Mouse (Mus musculus): ENCODE data around the gene Exoc6. TPM values are rescaled to one million over a fixed set of nuclear protein-coding genes. Genes with fewer than 3 reads are reported as not detected.
A peak's percentile ranks its signal among the peaks of the same experiment; 100 is the strongest.

Exoc6 gene
- polyA plus RNA-seq, 1 experiment from 2014 or later: 23.2 TPM

DNA sequence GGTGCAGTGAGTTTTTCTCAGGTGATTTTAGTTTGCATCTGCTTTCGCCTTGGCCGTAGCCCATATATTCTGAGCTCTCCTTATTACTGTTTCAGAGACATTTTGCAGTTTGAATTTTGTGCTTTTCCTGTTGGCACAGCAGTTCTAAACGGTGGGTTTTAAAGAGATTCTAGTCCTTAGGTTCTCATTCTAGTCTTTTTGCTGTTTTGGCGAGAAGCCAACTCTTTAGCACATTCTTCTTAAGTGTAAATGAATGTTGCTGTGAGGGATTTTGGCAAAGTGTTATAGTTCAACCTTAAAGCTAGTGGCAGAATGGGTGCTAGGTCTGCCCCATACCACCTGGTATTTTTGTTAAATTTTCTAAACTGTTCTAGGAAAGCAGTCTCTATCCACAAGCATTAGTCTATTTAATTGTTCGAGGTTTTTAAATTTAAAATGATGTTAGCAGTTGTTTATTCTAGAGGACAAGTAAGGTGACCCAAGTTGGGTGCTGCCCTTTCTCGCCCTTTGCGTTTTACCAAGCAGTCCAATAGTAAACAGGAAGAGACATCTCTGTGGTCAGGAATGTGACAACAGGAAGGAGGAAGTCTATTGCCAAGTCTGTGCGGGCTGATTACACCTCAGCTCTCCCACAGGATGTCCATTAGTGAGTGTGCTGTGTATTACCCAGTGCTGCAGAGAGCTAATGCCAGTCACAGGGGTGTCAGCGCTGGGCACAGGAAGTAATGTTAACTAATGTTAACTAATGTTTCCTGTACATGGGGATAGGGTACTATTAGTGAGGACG is 11.1 kb downstream of the Exoc6 start:
- Histone ChIP-seq H3K4me1 (ENCODE audit: control insufficient read depth, insufficient read depth, low read length) (peaks cover 9% of the 10 kb centered on the region), H3K9me3 (replicated peaks; ENCODE audit: control insufficient read depth, low read length) (no peaks in the 10 kb centered on the region), H3K36me3 (ENCODE audit: control insufficient read depth, insufficient read depth, low read length) (no peaks in the 10 kb centered on the region), H3K9ac (ENCODE audit: low read length) (no peak overlapping the region), H3K27me3 (replicated peaks; ENCODE audit: control insufficient read depth, insufficient read depth, low read length) (no peaks in the 10 kb centered on the region), H3K4me3 (ENCODE audit: low read depth, low read length) (no peak overlapping the region), H3K4me2 (ENCODE audit: low read length) (no peak overlapping the region), H3K27ac (ENCODE audit: low read depth, low read length) (no peak overlapping the region)
- WGBS: 66% methylated on average over 10 of the region's 10 CpGs
- DNase-seq (ENCODE audit: low spot score) (peak; percentile 66), ATAC-seq (no peak)

DNA sequence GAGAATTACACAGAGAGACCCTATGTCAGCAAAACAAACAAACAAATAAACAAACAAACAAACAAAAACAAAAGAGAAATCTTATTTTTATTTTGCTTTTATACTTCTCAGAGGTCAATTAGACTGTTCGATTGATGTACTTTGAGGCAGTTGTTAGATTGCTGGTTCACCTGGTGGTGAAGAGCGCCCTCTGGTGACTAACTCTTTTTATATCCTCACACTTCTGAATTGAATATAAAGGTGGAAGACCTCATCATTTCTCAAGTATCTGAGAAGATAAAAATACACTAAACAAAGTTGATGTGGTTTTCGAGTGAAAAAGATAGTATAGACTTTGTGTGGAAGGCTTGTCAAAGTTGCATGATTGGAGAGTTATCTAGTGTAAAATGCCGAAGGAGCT is 13.5 kb downstream of the Exoc6 start:
- WGBS: 26% methylated on average over 4 of the region's 4 CpGs
- Histone ChIP-seq H3K4me1 (ENCODE audit: control insufficient read depth, insufficient read depth, low read length) (peaks cover 9% of the 10 kb centered on the region), H3K36me3 (ENCODE audit: control insufficient read depth, insufficient read depth, low read length) (no peaks in the 10 kb centered on the region), H3K4me2 (ENCODE audit: low read length) (no peak overlapping the region), H3K27me3 (replicated peaks; ENCODE audit: control insufficient read depth, insufficient read depth, low read length) (no peaks in the 10 kb centered on the region), H3K9ac (ENCODE audit: low read length) (no peak overlapping the region), H3K9me3 (replicated peaks; ENCODE audit: control insufficient read depth, low read length) (no peaks in the 10 kb centered on the region), H3K4me3 (ENCODE audit: low read depth, low read length) (no peak overlapping the region), H3K27ac (ENCODE audit: low read depth, low read length) (no peak overlapping the region)
- DNase-seq (ENCODE audit: low spot score): peak; percentile 68
- no peak for ATAC-seq

DNA sequence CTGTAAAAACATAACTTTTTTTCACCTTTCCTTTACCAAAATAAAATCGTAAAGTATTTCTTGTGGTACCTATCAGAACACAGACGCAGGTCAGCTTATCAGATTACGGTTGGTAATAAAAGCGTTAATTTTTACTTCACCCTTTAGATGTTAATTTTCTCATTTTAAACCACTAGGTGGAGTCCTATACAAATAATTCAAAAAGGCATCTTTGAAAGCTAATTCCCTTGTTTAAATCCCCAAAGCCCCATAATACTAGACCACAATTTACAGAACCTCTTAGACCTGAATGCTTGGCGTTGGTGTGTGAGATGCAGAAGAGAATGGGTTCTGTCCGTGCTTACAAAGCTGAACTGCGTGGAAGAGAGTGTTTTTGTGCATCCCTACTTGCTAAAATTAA is 15.6 kb downstream of the Exoc6 start:
- WGBS: 44% methylated on average over 7 of the region's 7 CpGs
- no peaks in the 10 kb centered on the region for H3K9me3 ChIP-seq (replicated peaks; ENCODE audit: control insufficient read depth, low read length)
- no peak for ATAC-seq
- DNase-seq (ENCODE audit: low spot score): peak; percentile 78
- H3K27me3 ChIP-seq (replicated peaks; ENCODE audit: control insufficient read depth, insufficient read depth, low read length): no peaks in the 10 kb centered on the region
- no peak overlapping the region for H3K4me2 ChIP-seq (ENCODE audit: low read length)
- H3K36me3 ChIP-seq (ENCODE audit: control insufficient read depth, insufficient read depth, low read length): no peaks in the 10 kb centered on the region
- H3K4me1 ChIP-seq (ENCODE audit: control insufficient read depth, insufficient read depth, low read length): peaks cover 8% of the 10 kb centered on the region; the same call in 1 of the 2 replicates
- no peak overlapping the region for H3K27ac ChIP-seq (ENCODE audit: low read depth, low read length)
- no peak overlapping the region for H3K4me3 ChIP-seq (ENCODE audit: low read depth, low read length)
- H3K9ac ChIP-seq (ENCODE audit: low read length): no peak overlapping the region

DNA sequence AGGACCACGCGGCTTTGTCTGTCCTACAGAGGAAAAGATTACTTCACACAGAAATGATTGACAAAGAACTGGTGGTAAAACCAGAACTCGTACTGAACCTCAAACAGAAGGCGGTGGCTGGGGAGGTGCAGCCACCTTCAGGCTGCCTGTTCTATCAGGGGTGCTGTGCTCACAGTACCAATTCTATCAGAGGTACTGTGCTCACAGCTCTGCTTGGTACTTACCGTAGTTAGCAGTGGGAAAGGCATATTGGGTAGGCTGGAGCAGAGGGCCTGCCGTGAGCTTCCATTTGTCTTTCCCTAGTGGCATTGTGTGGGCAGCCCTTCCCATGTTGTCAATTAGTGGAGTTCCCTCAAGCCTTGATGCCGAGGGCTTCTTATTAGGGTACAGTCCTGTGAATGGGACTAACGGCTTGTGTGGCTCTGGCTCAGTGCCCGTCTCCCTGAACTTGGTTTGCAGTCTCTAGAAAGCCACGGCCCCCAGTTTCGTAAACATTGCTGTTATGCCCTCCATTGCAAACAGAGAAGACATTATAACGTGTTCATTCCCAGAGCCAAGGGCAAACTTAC is 19.1 kb downstream of the Exoc6 start:
- peak; percentile 67 for ATAC-seq
- Histone ChIP-seq H3K4me2 (ENCODE audit: low read length) (no peak overlapping the region), H3K27me3 (replicated peaks; ENCODE audit: control insufficient read depth, insufficient read depth, low read length) (no peaks in the 10 kb centered on the region), H3K9me3 (replicated peaks; ENCODE audit: control insufficient read depth, low read length) (no peaks in the 10 kb centered on the region), H3K4me3 (ENCODE audit: low read depth, low read length) (no peak overlapping the region), H3K36me3 (ENCODE audit: control insufficient read depth, insufficient read depth, low read length) (no peaks in the 10 kb centered on the region), H3K27ac (ENCODE audit: low read depth, low read length) (0 out of 2 replicates have a peak overlapping the region, but pooled peaks have one; percentile 14), H3K9ac (ENCODE audit: low read length) (no peak overlapping the region), H3K4me1 (ENCODE audit: control insufficient read depth, insufficient read depth, low read length) (0 out of 2 replicates have a peak, but pooled peaks cover 5% of the 10 kb centered on the region)
- 32% methylated on average over 12 of the region's 12 CpGs for WGBS
- DNase-seq (ENCODE audit: low spot score): peak; percentile 69

DNA sequence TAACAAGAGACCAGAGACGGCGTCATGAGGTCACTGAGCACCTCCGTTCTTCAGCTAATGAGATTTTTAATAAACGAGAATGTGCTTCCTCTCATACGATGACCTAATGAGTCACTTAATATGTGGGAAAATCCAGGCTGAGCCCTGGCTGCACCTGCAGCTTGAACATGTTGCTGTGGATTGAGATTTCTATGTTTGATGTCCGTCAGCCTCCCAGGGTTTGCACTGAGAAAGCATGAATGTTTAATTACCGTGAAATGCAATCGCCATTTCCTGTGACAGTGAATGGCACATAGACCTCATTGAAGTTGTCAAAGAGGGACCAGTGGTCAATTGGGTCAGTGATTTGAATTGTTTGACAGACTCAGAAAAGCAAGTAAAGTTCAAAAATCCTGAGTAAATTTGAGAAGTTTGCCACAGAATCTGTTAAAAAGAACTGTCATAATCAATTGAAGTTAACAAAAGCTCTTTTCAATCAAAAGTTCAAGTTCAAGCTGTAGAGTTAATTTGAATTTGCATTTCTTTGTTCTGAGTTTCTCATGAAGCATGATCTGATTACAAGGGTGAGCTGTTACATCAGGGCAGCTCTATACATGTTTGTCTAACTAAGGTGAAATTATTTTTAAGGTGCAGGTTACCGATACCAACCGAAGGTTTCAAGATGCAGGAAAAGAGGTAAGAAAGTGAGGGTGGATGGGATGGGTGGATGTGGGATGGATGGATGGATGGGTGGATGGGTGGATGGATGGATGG is 20.9 kb downstream of the Exoc6 start:
- no peak overlapping the region for H3K9ac ChIP-seq (ENCODE audit: low read length)
- H3K4me1 ChIP-seq (ENCODE audit: control insufficient read depth, insufficient read depth, low read length): 0 out of 2 replicates have a peak, but pooled peaks cover 5% of the 10 kb centered on the region
- H3K36me3 ChIP-seq (ENCODE audit: control insufficient read depth, insufficient read depth, low read length): no peaks in the 10 kb centered on the region
- H3K27me3 ChIP-seq (replicated peaks; ENCODE audit: control insufficient read depth, insufficient read depth, low read length): no peaks in the 10 kb centered on the region
- ATAC-seq (peak; percentile 65), DNase-seq (ENCODE audit: low spot score) (peak; percentile 60)
- H3K27ac ChIP-seq (ENCODE audit: low read depth, low read length): no peak overlapping the region
- H3K4me3 ChIP-seq (ENCODE audit: low read depth, low read length): no peak overlapping the region
- H3K4me2 ChIP-seq (ENCODE audit: low read length): no peak overlapping the region
- H3K9me3 ChIP-seq (replicated peaks; ENCODE audit: control insufficient read depth, low read length): no peaks in the 10 kb centered on the region
- 21% methylated on average over 10 of the region's 10 CpGs for WGBS

DNA sequence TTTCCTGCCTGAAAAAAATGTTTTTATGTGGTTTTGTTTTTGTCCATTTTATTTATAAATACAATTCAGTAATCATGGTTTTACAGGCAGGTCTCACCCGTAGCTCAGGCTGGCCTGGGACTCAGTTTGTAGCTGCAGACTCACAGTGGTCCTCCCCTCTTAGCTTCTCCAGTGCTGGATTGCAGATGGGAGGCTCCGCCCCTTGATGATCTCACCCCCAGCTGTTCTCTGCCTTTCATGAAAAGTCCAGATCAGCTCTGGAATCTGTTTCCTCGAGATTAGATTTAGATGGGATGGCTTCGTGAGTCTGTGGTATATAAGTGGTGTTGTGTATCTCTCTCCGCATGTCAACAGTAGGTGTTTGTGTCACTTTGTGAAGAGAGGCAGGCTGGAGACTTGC is 24.6 kb downstream of the Exoc6 start:
- Histone ChIP-seq H3K4me1 (ENCODE audit: control insufficient read depth, insufficient read depth, low read length) (no peaks in the 10 kb centered on the region), H3K4me2 (ENCODE audit: low read length) (no peak overlapping the region), H3K4me3 (ENCODE audit: low read depth, low read length) (no peak overlapping the region), H3K9ac (ENCODE audit: low read length) (no peak overlapping the region), H3K36me3 (ENCODE audit: control insufficient read depth, insufficient read depth, low read length) (no peaks in the 10 kb centered on the region), H3K27me3 (replicated peaks; ENCODE audit: control insufficient read depth, insufficient read depth, low read length) (no peaks in the 10 kb centered on the region), H3K9me3 (replicated peaks; ENCODE audit: control insufficient read depth, low read length) (no peaks in the 10 kb centered on the region), H3K27ac (ENCODE audit: low read depth, low read length) (no peak overlapping the region)
- ATAC-seq (no peak), DNase-seq (ENCODE audit: low spot score) (no peak)
- WGBS: 48% methylated on average over 5 of the region's 5 CpGs

DNA sequence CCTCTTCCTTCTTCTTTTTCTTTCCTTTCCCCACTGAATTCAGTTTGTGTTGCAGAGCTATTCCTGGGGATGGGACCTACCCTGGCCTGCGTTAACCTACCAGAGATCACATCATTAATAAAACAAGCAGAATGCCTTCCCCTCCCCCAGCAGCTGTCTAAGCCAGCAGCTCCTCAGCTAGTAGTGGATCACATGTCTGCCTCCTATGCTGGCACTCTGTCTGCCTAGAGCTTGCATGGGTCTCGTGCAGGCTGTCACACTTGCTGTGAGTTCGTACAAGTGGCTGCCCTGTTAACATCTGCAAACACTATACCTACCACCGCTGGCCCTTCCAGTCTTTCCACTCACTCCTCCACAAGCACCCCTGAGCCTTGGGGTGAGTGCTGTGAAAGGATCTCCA is 29.4 kb downstream of the Exoc6 start:
- Histone ChIP-seq H3K27ac (ENCODE audit: low read depth, low read length) (no peak overlapping the region), H3K36me3 (ENCODE audit: control insufficient read depth, insufficient read depth, low read length) (no peaks in the 10 kb centered on the region), H3K4me1 (ENCODE audit: control insufficient read depth, insufficient read depth, low read length) (no peaks in the 10 kb centered on the region), H3K9ac (ENCODE audit: low read length) (no peak overlapping the region), H3K27me3 (replicated peaks; ENCODE audit: control insufficient read depth, insufficient read depth, low read length) (no peaks in the 10 kb centered on the region), H3K4me3 (ENCODE audit: low read depth, low read length) (no peak overlapping the region), H3K4me2 (ENCODE audit: low read length) (no peak overlapping the region), H3K9me3 (replicated peaks; ENCODE audit: control insufficient read depth, low read length) (no peaks in the 10 kb centered on the region)
- peak; percentile 54 for DNase-seq (ENCODE audit: low spot score)
- no peak; the same call in 1 of the 2 replicates for ATAC-seq
- 55% methylated on average over 4 of the region's 4 CpGs for WGBS

DNA sequence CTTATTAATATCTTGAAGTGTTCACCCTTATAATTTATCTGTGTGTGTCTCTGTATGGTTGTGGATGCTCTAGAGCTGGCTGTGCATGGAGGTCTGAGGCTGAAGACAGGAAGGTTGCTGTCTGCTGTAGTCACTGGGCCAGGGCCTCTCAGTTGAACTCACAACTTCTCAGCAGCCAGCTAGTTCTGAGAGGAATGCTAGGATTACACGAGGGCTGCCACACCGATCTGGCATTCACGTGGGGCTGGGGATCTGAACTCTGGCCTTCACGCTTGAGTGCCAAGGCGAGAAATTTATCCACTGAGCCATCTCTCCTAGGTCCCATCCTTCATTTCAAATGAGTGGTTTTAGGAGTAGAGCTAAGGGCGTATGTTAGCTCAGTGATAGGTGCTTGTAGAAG is 30.2 kb downstream of the Exoc6 start:
- H3K27me3 ChIP-seq (replicated peaks; ENCODE audit: control insufficient read depth, insufficient read depth, low read length): no peaks in the 10 kb centered on the region
- 86% methylated on average over 6 of the region's 6 CpGs for WGBS

More for the DNA sequence above, 30.2 kb downstream of the Exoc6 start:
- H3K4me2 ChIP-seq (ENCODE audit: low read length): no peak overlapping the region
- H3K4me1 ChIP-seq (ENCODE audit: control insufficient read depth, insufficient read depth, low read length): no peaks in the 10 kb centered on the region
- no peak overlapping the region for H3K9ac ChIP-seq (ENCODE audit: low read length)
- ATAC-seq (no peak), DNase-seq (ENCODE audit: low spot score) (no peak)
- no peak overlapping the region for H3K27ac ChIP-seq (ENCODE audit: low read depth, low read length)
- H3K36me3 ChIP-seq (ENCODE audit: control insufficient read depth, insufficient read depth, low read length): no peaks in the 10 kb centered on the region
- H3K9me3 ChIP-seq (replicated peaks; ENCODE audit: control insufficient read depth, low read length): no peaks in the 10 kb centered on the region
- H3K4me3 ChIP-seq (ENCODE audit: low read depth, low read length): no peak overlapping the region

Measured in forebrain, embryonic 14.5 days (tissue).